Mouse (Mus musculus) CH12.LX (cell line): ENCODE data around the gene Fcer2a. TPM values are rescaled to one million over a fixed set of nuclear protein-coding genes. Genes with fewer than 3 reads are reported as not detected.

Experiments used
- DNase-seq: peaks from one replicate; pipeline ENCODE4 v3.0.0-alpha.2; 2013; ENCODE audit errors: extremely low read depth
- H3K27ac ChIP-seq: 2 replicates; pipeline ENCODE4 v1.5.1; 2012; ENCODE audit warnings: low read depth, mild to moderate bottlenecking, control low read depth, moderate library complexity; ENCODE audit not compliant: insufficient read depth
- H3K27me3 ChIP-seq: replicated peaks from 2 replicates; pipeline ENCODE3; 2012; ENCODE audit warnings: inconsistent platforms
- H3K36me3 ChIP-seq, 2 experiments: replicated peaks in 1 of 2; 2 replicates each; pipeline versions ENCODE3 to v1.6.1; 2012; ENCODE audit warnings: inconsistent platforms in 1 of 2, low read length in 1 of 2, mild to moderate bottlenecking in 1 of 2, mixed read lengths in 1 of 2, moderate library complexity in 1 of 2; ENCODE audit not compliant: control insufficient read depth in 1 of 2, insufficient read depth in 1 of 2
- H3K4me1 ChIP-seq, 2 experiments: 2 replicates each; pipeline ENCODE4 v1.6.1; 2012; ENCODE audit warnings: inconsistent platforms in 1 of 2, moderate library complexity in 1 of 2; ENCODE audit not compliant: insufficient read depth in 2 of 2, control insufficient read depth in 1 of 2
- H3K4me2 ChIP-seq: 2 replicates; pipeline ENCODE4 v1.6.1; 2012; ENCODE audit warnings: low read depth, mild to moderate bottlenecking, control low read depth; ENCODE audit not compliant: poor library complexity, insufficient read depth, severe bottlenecking
- H3K4me3 ChIP-seq, 3 experiments: fragments of 150-350 bp in 1 of 3; sonication (generic) in 1 of 3; replicated peaks in 1 of 3; 2 replicates each; pipeline versions ENCODE3 to v1.5.1; 2011 to 2012; ENCODE audit warnings: low read depth in 2 of 3, low read length in 2 of 3, mild to moderate bottlenecking in 2 of 3, moderate library complexity in 2 of 3, control low read depth in 1 of 3, improper control_type of control experiment in 1 of 3, inconsistent platforms in 1 of 3, mixed read lengths in 1 of 3; ENCODE audit not compliant: poor library complexity in 1 of 3
- H3K79me2 ChIP-seq: replicated peaks from 2 replicates; pipeline ENCODE4 v1.6.1; 2012; ENCODE audit warnings: mild to moderate bottlenecking, moderate library complexity; ENCODE audit not compliant: control insufficient read depth, poor library complexity, insufficient read depth, severe bottlenecking; ENCODE audit errors: extremely low read depth
- H3K9ac ChIP-seq: 2 replicates; pipeline ENCODE4 v1.6.1; 2012; ENCODE audit warnings: low read depth, mild to moderate bottlenecking, control low read depth, moderate library complexity; ENCODE audit not compliant: insufficient read depth
- H3K9me3 ChIP-seq: replicated peaks from 2 replicates; pipeline ENCODE3; 2012; ENCODE audit warnings: low read length, inconsistent platforms, mixed read lengths
- BHLHE40 ChIP-seq: IDR thresholded peaks from 2 replicates; pipeline ENCODE4 v1.6.1; 2011; ENCODE audit warnings: mild to moderate bottlenecking, low read depth, low read length, improper control_type of control experiment
- CHD2 ChIP-seq: IDR thresholded peaks from 2 replicates; pipeline ENCODE4 v1.6.1; 2011; ENCODE audit warnings: low read length, improper control_type of control experiment
- CTCF ChIP-seq, 2 experiments: IDR thresholded peaks in 1 of 2; conservative IDR thresholded peaks in 1 of 2; 2 replicates each; pipeline ENCODE4 v1.5.1; 2011 to 2012; ENCODE audit warnings: low read depth in 2 of 2, low read length in 2 of 2, improper control_type of control experiment in 1 of 2, inconsistent platforms in 1 of 2, mild to moderate bottlenecking in 1 of 2, moderate library complexity in 1 of 2
- EP300 ChIP-seq: IDR thresholded peaks from 2 replicates; pipeline ENCODE4 v1.6.1; 2011; ENCODE audit warnings: low read length, improper control_type of control experiment
- ETS1 ChIP-seq: conservative IDR thresholded peaks from 2 replicates; pipeline ENCODE4 v1.6.1; 2012; ENCODE audit warnings: low read depth, mild to moderate bottlenecking, inconsistent platforms, low read length, improper control_type of control experiment, moderate library complexity
- HCFC1 ChIP-seq: IDR thresholded peaks from 2 replicates; pipeline ENCODE4 v1.6.1; 2012; ENCODE audit warnings: low read depth, mild to moderate bottlenecking, inconsistent platforms, low read length, improper control_type of control experiment
- KAT2A ChIP-seq: IDR thresholded peaks from 2 replicates; pipeline ENCODE4 v1.6.1; 2012; ENCODE audit warnings: low read length, improper control_type of control experiment, inconsistent platforms; ENCODE audit not compliant: insufficient replicate concordance
- MAFK ChIP-seq: IDR thresholded peaks from 2 replicates; pipeline ENCODE4 v1.6.1; 2011; ENCODE audit warnings: low read length, improper control_type of control experiment; ENCODE audit not compliant: insufficient replicate concordance
- MAX ChIP-seq: IDR thresholded peaks from 2 replicates; pipeline ENCODE4 v1.6.1; 2011; ENCODE audit warnings: low read length, improper control_type of control experiment
- MAZ ChIP-seq: IDR thresholded peaks from 2 replicates; pipeline ENCODE4 v1.6.1; 2012; ENCODE audit warnings: low read depth, mild to moderate bottlenecking, inconsistent platforms, low read length, improper control_type of control experiment, moderate library complexity
- SIN3A ChIP-seq: IDR thresholded peaks from 2 replicates; pipeline ENCODE4 v1.6.1; 2012; ENCODE audit warnings: low read length, improper control_type of control experiment, inconsistent platforms
- SMC3 ChIP-seq: IDR thresholded peaks from 2 replicates; pipeline ENCODE4 v1.6.1; 2011; ENCODE audit warnings: low read depth, low read length, improper control_type of control experiment
- TBP ChIP-seq: conservative IDR thresholded peaks from 2 replicates; pipeline ENCODE4 v1.6.1; 2011; ENCODE audit warnings: low read depth, low read length, improper control_type of control experiment
- USF2 ChIP-seq: conservative IDR thresholded peaks from 2 replicates; pipeline ENCODE4 v1.6.1; 2011; ENCODE audit warnings: low read depth, low read length, improper control_type of control experiment
- ZC3H11A ChIP-seq: IDR thresholded peaks from 2 replicates; pipeline ENCODE4 v1.6.1; 2012; ENCODE audit warnings: low read depth, mild to moderate bottlenecking, inconsistent platforms, low read length, improper control_type of control experiment
- dilution Hi-C: fragments of 300-500 bp; cut with MboI; formaldehyde crosslinking; loops from 2 replicates; pipeline ENCODE4 v1.14.3; 2020; ENCODE audit warnings: low sequenced_read_pairs; ENCODE audit not compliant: extremely low pct_unique_long_range_greater_than_20kb, extremely low pct_ligation_motif_present
- in situ Hi-C: fragments of 300-500 bp; cut with MboI; formaldehyde crosslinking; loops from 3 replicates; pipeline ENCODE4 v1.14.3; 2019; ENCODE audit warnings: low sequenced_read_pairs, low pct_ligation_motif_present, low pct_unique_long_range_greater_than_20kb, mixed read lengths
- polyA plus RNA-seq: library from polyadenylated mRNA; unstranded; fragments of >175 nt; gene quantifications from 2 replicates; pipeline ENCODE4 v1.2.1, GENCODE M21; 2012; ENCODE audit warnings: low read depth; ENCODE audit not compliant: insufficient read length
- total RNA-seq, 2 experiments: library from RNA; depleted of rRNA; stranded (reverse); fragments of 300-350 nt in 1 of 2; fragments of >200 nt in 1 of 2; gene quantifications; 2 replicates each; pipeline ENCODE4 v1.2.3; 2012 to 2014

Gene Fcer2a
- total and polyA plus RNA-seq, 3 experiments: 1.5 to 15.6 (median 3.7) TPM

DNA sequence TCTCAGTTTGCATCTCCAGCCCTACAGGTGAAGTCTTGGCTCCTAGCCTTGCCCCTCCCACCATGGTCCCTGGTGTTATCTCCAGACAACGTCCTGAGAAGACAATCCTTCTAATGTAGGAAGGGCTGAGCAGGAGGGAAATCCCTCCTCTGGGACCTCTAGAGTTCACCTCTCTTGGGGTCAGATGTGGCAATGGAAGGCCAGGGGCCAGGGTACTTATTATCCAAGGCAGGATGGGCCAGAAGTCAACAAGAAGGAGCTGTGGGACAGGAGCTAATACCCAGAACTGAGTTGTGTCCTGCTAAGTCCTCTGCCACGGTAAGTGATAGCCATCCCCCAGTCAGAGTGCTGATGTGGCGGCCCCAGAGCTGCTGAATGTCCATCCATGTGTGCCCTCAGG lies 38.4 kb downstream of the Fcer2a start, which contains the start of gene Retn:
Gene Retn, plus strand, starts transcription at position 245 of the 400 bp plus-strand sequence.
- Histone ChIP-seq H3K4me3 (no peak within 1 kb of the TSS), H3K27me3 (no peaks in the 10 kb centered on the region), H3K27ac (no peak within 1 kb of the TSS), H3K4me1 (peaks cover 5 to 26% of the 10 kb centered on the region in 2 experiments), H3K9ac (no peak within 1 kb of the TSS), H3K79me2 (no peaks in the 10 kb centered on the region), H3K9me3 (no peaks in the 10 kb centered on the region), H3K4me2 (peak within 1 kb of the TSS; percentile 42; the same call in 1 of the 2 replicates), H3K36me3 (no peaks in the 10 kb centered on the region)
- in situ Hi-C loops (no loop called here), dilution Hi-C loops (no loop called here)
- TF ChIP-seq USF2 (no peak), SIN3A (no peak), ZC3H11A (no peak), MAZ (no peak), MAFK (no peak), CTCF (conservative IDR thresholded peaks at IDR 0.05 in 1 of 2, IDR thresholded peaks at IDR 0.05 in 1 of 2; ENCODE audit: low read depth in 2 of 2, low read length in 2 of 2) (no peak), HCFC1 (no peak), ETS1 (no peak)
- DNase-seq: no peak

DNA sequence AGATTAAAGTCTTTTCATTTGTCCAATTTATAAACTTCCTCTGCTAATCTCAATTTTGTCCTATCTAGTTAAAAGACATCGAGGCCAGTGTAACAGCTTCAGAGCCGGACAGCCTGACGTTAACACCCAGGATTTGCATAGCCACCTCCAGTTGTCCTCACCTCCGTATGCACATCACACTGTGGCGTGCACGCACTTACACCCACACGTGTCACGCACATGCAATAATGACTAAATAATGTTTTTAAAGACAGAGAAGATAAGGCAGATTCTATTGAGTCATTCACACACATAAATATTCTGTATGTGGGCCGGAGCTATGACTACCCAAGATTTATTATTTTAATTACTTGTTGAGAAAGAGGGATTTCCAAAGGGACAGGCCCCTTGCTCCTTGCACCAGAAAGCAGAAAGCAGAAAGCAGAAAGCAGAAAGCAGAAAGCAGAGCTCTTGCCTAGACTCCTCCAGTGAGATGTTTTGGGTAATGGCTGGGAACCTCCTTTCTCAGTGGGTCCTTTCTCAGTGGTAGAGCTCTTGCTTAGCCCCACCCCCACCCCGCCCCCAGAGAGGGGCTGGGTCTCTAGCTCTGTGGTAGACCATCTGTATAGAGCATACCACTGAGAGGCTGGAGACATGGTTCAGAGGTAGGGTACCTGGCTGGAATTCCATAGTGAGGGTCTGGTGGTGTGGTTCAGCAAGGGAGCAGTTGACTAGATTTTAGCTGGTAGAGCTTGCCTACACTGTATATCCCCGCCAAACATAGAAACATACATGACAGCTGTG lies 39.1 kb downstream of the Fcer2a start:
- in situ Hi-C loops (no loop called here), dilution Hi-C loops (no loop called here)
- H3K27me3 ChIP-seq: no peaks in the 10 kb centered on the region

GRCm38 (mm10) chr8:3652845-3653244 lies 41.1 kb downstream of the Fcer2a start:
- H3K27ac ChIP-seq: no peak overlapping the region
- H3K79me2 ChIP-seq: no peaks in the 10 kb centered on the region
- H3K4me2 ChIP-seq: no peak overlapping the region
- no peaks in the 10 kb centered on the region for H3K9me3 ChIP-seq
- peaks cover 5 to 16% of the 10 kb centered on the region in 2 experiments for H3K4me1 ChIP-seq
- H3K36me3 ChIP-seq: no peaks in the 10 kb centered on the region
- H3K4me3 ChIP-seq: no peak overlapping the region
- no peak overlapping the region for H3K9ac ChIP-seq
- in situ Hi-C loops: no loop called here
- dilution Hi-C loops: no loop called here
- no peak for DNase-seq
- TF ChIP-seq EP300 (no peak), MAX (no peak), CHD2 (no peak), KAT2A (no peak), TBP (no peak)
- no peaks in the 10 kb centered on the region for H3K27me3 ChIP-seq

More for the DNA sequence above, 39.1 kb downstream of the Fcer2a start:
- TF ChIP-seq SMC3 (no peak), BHLHE40 (peak; percentile 92), MAFK (no peak)
- no peak overlapping the region for H3K4me3 ChIP-seq
- no peak overlapping the region for H3K9ac ChIP-seq
- H3K36me3 ChIP-seq: no peaks in the 10 kb centered on the region
- H3K9me3 ChIP-seq: no peaks in the 10 kb centered on the region
- H3K4me2 ChIP-seq: peak overlapping the region; percentile 42; the same call in 1 of the 2 replicates
- no peak overlapping the region for H3K27ac ChIP-seq
- DNase-seq: no peak
- H3K4me1 ChIP-seq: peaks cover 5 to 21% of the 10 kb centered on the region in 2 experiments
- no peaks in the 10 kb centered on the region for H3K79me2 ChIP-seq
